In genomic region chr9:84112319-84112718, GRCm38 (mm10) we compare ENCODE assay signal across 19 mouse cellular contexts.
DNase-seq lines count a peak whose midpoint lies in the region; ATAC-seq and TF ChIP-seq lines count a peak whose summit lies in the region.
"Had no signal": no experiment of that assay in that cellular context is flagged by ENCODE, and none has a peak within 500 bp of the region (broad histone marks: within the 10 kb centered on the region; RNA-seq: fewer than 3 reads in every experiment).

No protein-coding gene starts in this region.

- peaks cover 22% of the 10 kb centered on the region for H3K4me1 ChIP-seq in heart, embryonic 10.5 days
- H3K4me1 ChIP-seq in lung, embryonic 14.5 days (ENCODE audit: insufficient read depth) = peaks cover 9% of the 10 kb centered on the region; the same call in 1 of the 2 replicates
- H3K4me1 ChIP-seq in liver, embryonic 15.5 days (replicated peaks) = peaks cover 27% of the 10 kb centered on the region

- DNase-seq in heart, embryonic 10.5 days (ENCODE audit: low spot score) = peak; percentile 31
- no peak for DNase-seq in heart, postnatal 4 days
- no peak for DNase-seq in lung, embryonic 14.5 days
- no peak for DNase-seq in lung, postnatal 10 days
- DNase-seq in c-Kit-positive CD71-positive TER-119-positive erythroid progenitor cells, embryonic 14.5 days (ENCODE audit: low spot score) = peak; percentile 20
- no peak for DNase-seq in urinary bladder, adult 2 months (ENCODE audit: low spot score)
- DNase-seq in thymus, postnatal 14 days = no peak
- DNase-seq: adrenal gland, postnatal 14 days; cerebellum, adult 2 months; gastrocnemius, postnatal 14 days; kidney, adult 9 months; kidney, postnatal 36 days; layer of hippocampus, adult 9-11 months; lung, adult 2 months had no signal

- no peaks in the 10 kb centered on the region for H3K9me3 ChIP-seq in heart, embryonic 10.5 days
- H3K9me3 ChIP-seq in lung, embryonic 14.5 days (ENCODE audit: low read depth, low read length) = no peaks in the 10 kb centered on the region
- H3K9me3 ChIP-seq in liver, embryonic 15.5 days (replicated peaks) = no peaks in the 10 kb centered on the region
- H3K9me3 ChIP-seq: embryonic facial prominence, embryonic 12.5 days; hindbrain, embryonic 12.5 days had no signal

- TF ChIP-seq CTCF in lung, embryonic 14.5 days (IDR thresholded peaks at IDR 0.05; ENCODE audit: low read depth) = no peak

- WGBS in heart, embryonic 10.5 days = 27% methylated on average over 1 of the region's 1 CpGs
- 40% methylated on average over 1 of the region's 1 CpGs for WGBS in lung, embryonic 14.5 days
- WGBS in liver, embryonic 15.5 days (ENCODE audit: insufficient replicate concordance) = 11% methylated on average over 1 of the region's 1 CpGs

- ATAC-seq in lung, embryonic 14.5 days (ENCODE audit: insufficient read depth) = no peak
- ATAC-seq in liver, embryonic 15.5 days (ENCODE audit: insufficient read depth) = peak; percentile 73
- ATAC-seq: inflammation-experienced regulatory T-cells, adult 6 months had no signal

- no peak overlapping the region for H3K9ac ChIP-seq in lung, embryonic 14.5 days
- H3K9ac ChIP-seq in liver, embryonic 15.5 days = no peak overlapping the region
- H3K9ac ChIP-seq: embryonic facial prominence, embryonic 12.5 days; hindbrain, embryonic 12.5 days had no signal

- H3K4me2 ChIP-seq in lung, embryonic 14.5 days = peak overlapping the region; percentile 12; the same call in 1 of the 2 replicates
- peak overlapping the region; percentile 55 for H3K4me2 ChIP-seq in liver, embryonic 15.5 days
- H3K4me2 ChIP-seq: embryonic facial prominence, embryonic 12.5 days; hindbrain, embryonic 12.5 days had no signal

- no peak overlapping the region for H3K4me3 ChIP-seq in heart, embryonic 10.5 days
- H3K4me3 ChIP-seq in lung, embryonic 14.5 days (ENCODE audit: low read depth, low read length) = no peak overlapping the region
- H3K4me3 ChIP-seq in liver, embryonic 15.5 days (replicated peaks) = peak overlapping the region; percentile 3; the same call in 1 of the 2 replicates
- H3K4me3 ChIP-seq: embryonic facial prominence, embryonic 12.5 days; hindbrain, embryonic 12.5 days had no signal

- peak overlapping the region; percentile 10; the same call in 1 of the 2 replicates for H3K27ac ChIP-seq in heart, embryonic 10.5 days
- no peak overlapping the region for H3K27ac ChIP-seq in lung, embryonic 14.5 days (ENCODE audit: low read depth)
- H3K27ac ChIP-seq in liver, embryonic 15.5 days (replicated peaks) = peak overlapping the region; percentile 10; the same call in 1 of the 2 replicates
- H3K27ac ChIP-seq: embryonic facial prominence, embryonic 12.5 days; macrophage had no signal

- no peaks in the 10 kb centered on the region for H3K36me3 ChIP-seq in heart, embryonic 10.5 days
- H3K36me3 ChIP-seq in lung, embryonic 14.5 days (ENCODE audit: insufficient read depth) = no peaks in the 10 kb centered on the region
- H3K36me3 ChIP-seq in liver, embryonic 15.5 days (replicated peaks) = no peaks in the 10 kb centered on the region
- H3K36me3 ChIP-seq: embryonic facial prominence, embryonic 12.5 days; hindbrain, embryonic 12.5 days had no signal

- no peaks in the 10 kb centered on the region for H3K27me3 ChIP-seq in heart, embryonic 10.5 days (ENCODE audit: insufficient read depth, poor library complexity, severe bottlenecking)
- no peaks in the 10 kb centered on the region for H3K27me3 ChIP-seq in lung, embryonic 14.5 days (ENCODE audit: insufficient read depth, low read length)
- H3K27me3 ChIP-seq in liver, embryonic 15.5 days = no peaks in the 10 kb centered on the region
- H3K27me3 ChIP-seq: embryonic facial prominence, embryonic 12.5 days; hindbrain, embryonic 12.5 days had no signal

Comparison
In these comparisons a context has a peak if more than half of its experiments do, and no peak if none do; other contexts are left out.
1. DNase-seq: peak in heart, embryonic 10.5 days (single experiment) and c-Kit-positive CD71-positive TER-119-positive erythroid progenitor cells, embryonic 14.5 days (single experiment); none in heart, postnatal 4 days (single experiment), lung, embryonic 14.5 days (single experiment), lung, postnatal 10 days (single experiment), urinary bladder, adult 2 months (single experiment) and thymus, postnatal 14 days (single experiment).